Mouse (Mus musculus): Measurements from ENCODE around the gene Gmds. TPM values are rescaled to one million over a fixed set of nuclear protein-coding genes. Genes with fewer than 3 reads are reported as not detected.

Gene Gmds
- 10 to 100 TPM in 1 of 2 experiments, 1 to 10 TPM in 1; 8.5 to 11.5 TPM for total RNA-seq (2021)
- long read RNA-seq, experiment 1, transcript Gmds-201 (11 exons, 1,713 nt): major isoform, 5 of 13 reads
- long read RNA-seq, experiment 1, partial matches to known transcripts: 5 of 13 reads
- long read RNA-seq, experiment 1, other reads (novel, unspliced or antisense): 3 of 13 reads
- long read RNA-seq, experiment 2, transcript Gmds-201 (11 exons, 1,713 nt): major isoform, 18 of 28 reads
- long read RNA-seq, experiment 2, partial matches to known transcripts: 5 of 28 reads
- long read RNA-seq, experiment 2, other reads (novel, unspliced or antisense): 5 of 28 reads

- peak; percentile 76 to 80 for DNase-seq (ENCODE audit: low spot score in 2 of 2)
These were observed at the start of gene Gmds for GRCm38 (mm10) chr13:32338513-32339365. Gene Gmds (minus strand): TSS chr13:32338740.

GRCm38 (mm10) chr13:32385421-32386092 lies 47.0 kb upstream of the Gmds start:
- DNase-seq (ENCODE audit: low spot score in 2 of 2): no peak

- no peak for DNase-seq (ENCODE audit: low spot score in 2 of 2)
These were observed 43.9 kb upstream of the Gmds start for GRCm38 (mm10) chr13:32382227-32383010.

- no peak for DNase-seq (ENCODE audit: low spot score in 2 of 2)
These were observed 40.1 kb upstream of the Gmds start for GRCm38 (mm10) chr13:32378634-32379033.

GRCm38 (mm10) chr13:32372531-32372883 lies 34.0 kb upstream of the Gmds start:
- DNase-seq (ENCODE audit: low spot score in 2 of 2): no peak

GRCm38 (mm10) chr13:32371874-32372530 lies 33.5 kb upstream of the Gmds start:
- no peak for DNase-seq (ENCODE audit: low spot score in 2 of 2)

- DNase-seq (ENCODE audit: low spot score in 2 of 2): no peak
These were observed 32.2 kb upstream of the Gmds start for GRCm38 (mm10) chr13:32370751-32371150.

GRCm38 (mm10) chr13:32370135-32370534 lies 31.6 kb upstream of the Gmds start:
- DNase-seq (ENCODE audit: low spot score in 2 of 2): no peak

GRCm38 (mm10) chr13:32337735-32338512 lies 616 bp downstream of the Gmds start:
- no peak for DNase-seq (ENCODE audit: low spot score in 2 of 2)

GRCm38 (mm10) chr13:32318309-32318708 lies 20.2 kb downstream of the Gmds start:
- DNase-seq (ENCODE audit: low spot score in 2 of 2): no peak

GRCm38 (mm10) chr13:32317354-32317753 lies 21.2 kb downstream of the Gmds start:
- DNase-seq (ENCODE audit: low spot score in 2 of 2): no peak

- DNase-seq (ENCODE audit: low spot score in 2 of 2): peak in 1 of 2 experiments; percentile 26
These were observed 25.9 kb downstream of the Gmds start for GRCm38 (mm10) chr13:32312663-32313062.

- no peak for DNase-seq (ENCODE audit: low spot score in 2 of 2)
These were observed 27.1 kb downstream of the Gmds start for GRCm38 (mm10) chr13:32311476-32311875.

- DNase-seq (ENCODE audit: low spot score in 2 of 2): no peak
These were observed 40.1 kb downstream of the Gmds start for GRCm38 (mm10) chr13:32298456-32298855.

GRCm38 (mm10) chr13:32297398-32297797 lies 41.1 kb downstream of the Gmds start:
- DNase-seq (ENCODE audit: low spot score in 2 of 2): peak in 1 of 2 experiments; percentile 4

- no peak for DNase-seq (ENCODE audit: low spot score in 2 of 2)
These were observed 43.9 kb downstream of the Gmds start for GRCm38 (mm10) chr13:32294416-32295195.

GRCm38 (mm10) chr13:32272937-32273496 lies 65.5 kb downstream of the Gmds start:
- no peak for DNase-seq (ENCODE audit: low spot score in 2 of 2)

- DNase-seq (ENCODE audit: low spot score in 2 of 2): no peak
These were observed 68.8 kb downstream of the Gmds start for GRCm38 (mm10) chr13:32269757-32270156.

GRCm38 (mm10) chr13:32269261-32269660 lies 69.3 kb downstream of the Gmds start:
- no peak for DNase-seq (ENCODE audit: low spot score in 2 of 2)

All from adrenal gland, postnatal 4 days (tissue).